Mouse (Mus musculus) myocyte (in vitro differentiated cells): ENCODE measurements at regions not wholly inside any gene's neighbourhood (a gene's known extent, or its start where the extent isn't known, plus 50 kb on each side); places are given as distances from the start of the nearest gene placed in this dataset.

ENCODE experiments used
- H3K27me3 ChIP-seq: one replicate; pipeline ENCODE4 v1.6.1; 2011; ENCODE audit not compliant: control insufficient read depth, insufficient read depth, insufficient read length
- H3K36me3 ChIP-seq: one replicate; pipeline ENCODE4 v1.6.1; 2011; ENCODE audit not compliant: control insufficient read depth, insufficient read depth
- H3K4me2 ChIP-seq: one replicate; pipeline ENCODE4 v1.6.1; 2011; ENCODE audit warnings: low read depth, control low read depth
- H3K4me3 ChIP-seq: one replicate; pipeline ENCODE4 v1.5.1; 2011; ENCODE audit warnings: mild to moderate bottlenecking, control low read depth, moderate library complexity
- H3K79me2 ChIP-seq: one replicate; pipeline ENCODE4 v1.6.1; 2011; ENCODE audit not compliant: control insufficient read depth, insufficient read depth
- H3ac ChIP-seq: one replicate; pipeline ENCODE4 v1.6.1; 2011; ENCODE audit not compliant: control insufficient read depth, insufficient read length
- CEBPB ChIP-seq: IDR thresholded peaks from 2 replicates; pipeline ENCODE4 v1.6.1; 2011; ENCODE audit warnings: mild to moderate bottlenecking, moderate library complexity; ENCODE audit not compliant: poor library complexity, insufficient read depth, severe bottlenecking
- E2F4 ChIP-seq: IDR thresholded peaks from one replicate; pipeline ENCODE4 v1.6.1; 2011; ENCODE audit warnings: mild to moderate bottlenecking, control low read depth, moderate library complexity; ENCODE audit not compliant: insufficient read depth
- MAX ChIP-seq: IDR thresholded peaks from one replicate; pipeline ENCODE4 v1.6.1; 2011; ENCODE audit warnings: low read depth, mild to moderate bottlenecking, control low read depth
- MYOD1 ChIP-seq, 3 experiments: IDR thresholded peaks; one replicate each; pipeline ENCODE4 v1.6.1; 2011; ENCODE audit warnings: control low read depth in 2 of 3, low read depth in 2 of 3, mild to moderate bottlenecking in 2 of 3, moderate library complexity in 1 of 3; ENCODE audit not compliant: insufficient read length in 2 of 3, control insufficient read depth in 1 of 3
- MYOG ChIP-seq, 3 experiments: IDR thresholded peaks; one replicate each; pipeline ENCODE4 v1.6.1; 2011; ENCODE audit warnings: control low read depth in 2 of 3, low read depth in 2 of 3, mild to moderate bottlenecking in 2 of 3; ENCODE audit not compliant: insufficient read length in 2 of 3, control insufficient read depth in 1 of 3, insufficient read depth in 1 of 3
- POLR2A ChIP-seq: IDR thresholded peaks from one replicate; pipeline ENCODE4 v1.6.1; 2011; ENCODE audit warnings: low read depth, mild to moderate bottlenecking, control low read depth, moderate library complexity; ENCODE audit not compliant: insufficient read length
- POLR2AphosphoS2 ChIP-seq: IDR thresholded peaks from one replicate; pipeline ENCODE4 v1.6.1; 2011; ENCODE audit warnings: low read depth, control low read depth; ENCODE audit not compliant: insufficient read length
- REST ChIP-seq: IDR thresholded peaks from one replicate; pipeline ENCODE4 v1.6.1; 2011; ENCODE audit warnings: mild to moderate bottlenecking, control low read depth, moderate library complexity; ENCODE audit not compliant: insufficient read depth, insufficient read length
- SRF ChIP-seq: IDR thresholded peaks from one replicate; pipeline ENCODE4 v1.6.1; 2011; ENCODE audit warnings: low read depth; ENCODE audit not compliant: control insufficient read depth, insufficient read length
- TCF12 ChIP-seq: IDR thresholded peaks from one replicate; pipeline ENCODE4 v1.6.1; 2011; ENCODE audit warnings: mild to moderate bottlenecking, control low read depth; ENCODE audit not compliant: poor library complexity, insufficient read depth, severe bottlenecking
- TCF3 ChIP-seq: IDR thresholded peaks from one replicate; pipeline ENCODE4 v1.6.1; 2011; ENCODE audit warnings: low read depth, control low read depth; ENCODE audit not compliant: insufficient read length
- USF1 ChIP-seq: IDR thresholded peaks from one replicate; pipeline ENCODE4 v1.6.1; 2011; ENCODE audit warnings: low read depth, mild to moderate bottlenecking, control low read depth, moderate library complexity

- TF ChIP-seq POLR2A = no peak
- no peak for TF ChIP-seq MYOG (IDR thresholded peaks at IDR 0.05; ENCODE audit: control insufficient read depth in 1 of 3, insufficient read depth in 1 of 3, insufficient read length in 2 of 3, low read depth in 2 of 3)
- no peak for TF ChIP-seq POLR2AphosphoS2
- no peak for TF ChIP-seq USF1
- no peak for TF ChIP-seq E2F4
- TF ChIP-seq CEBPB = no peak
- no peak for TF ChIP-seq TCF12
- TF ChIP-seq REST = no peak
- no peak for TF ChIP-seq SRF
- no peak for TF ChIP-seq MAX
- TF ChIP-seq MYOD1 (IDR thresholded peaks at IDR 0.05; ENCODE audit: control insufficient read depth in 1 of 3, insufficient read length in 2 of 3, low read depth in 2 of 3) = no peak
- TF ChIP-seq TCF3 = no peak
- no peak overlapping the region for H3K4me2 ChIP-seq
- no peak overlapping the region for H3ac ChIP-seq
- no peaks in the 10 kb centered on the region for H3K36me3 ChIP-seq
- H3K27me3 ChIP-seq = no peaks in the 10 kb centered on the region
- H3K4me3 ChIP-seq = no peak overlapping the region
- H3K79me2 ChIP-seq = no peaks in the 10 kb centered on the region
Measured at GRCm38 (mm10) chr14:76926416-76926815, 110.2 kb upstream of the Ccdc122 start.

- no peaks in the 10 kb centered on the region for H3K27me3 ChIP-seq
- no peak overlapping the region for H3ac ChIP-seq
- no peaks in the 10 kb centered on the region for H3K79me2 ChIP-seq
- TF ChIP-seq POLR2AphosphoS2 = no peak
- no peak for TF ChIP-seq TCF3
- TF ChIP-seq POLR2A = no peak
- TF ChIP-seq MYOD1 (IDR thresholded peaks at IDR 0.05; ENCODE audit: control insufficient read depth in 1 of 3, insufficient read length in 2 of 3, low read depth in 2 of 3) = no peak
- TF ChIP-seq MYOG (IDR thresholded peaks at IDR 0.05; ENCODE audit: control insufficient read depth in 1 of 3, insufficient read depth in 1 of 3, insufficient read length in 2 of 3, low read depth in 2 of 3) = no peak
- no peak for TF ChIP-seq USF1
- TF ChIP-seq REST = no peak
- no peak for TF ChIP-seq MAX
- no peak for TF ChIP-seq E2F4
- no peak for TF ChIP-seq SRF
- no peak for TF ChIP-seq TCF12
- no peak for TF ChIP-seq CEBPB
- H3K4me3 ChIP-seq = no peak overlapping the region
- no peak overlapping the region for H3K4me2 ChIP-seq
- H3K36me3 ChIP-seq = no peaks in the 10 kb centered on the region
Measured at GRCm38 (mm10) chr14:76922399-76922939, 114.1 kb upstream of the Ccdc122 start.

- Histone ChIP-seq H3K27me3 (no peaks in the 10 kb centered on the region), H3ac (no peak overlapping the region), H3K4me2 (no peak overlapping the region), H3K4me3 (no peak overlapping the region), H3K36me3 (no peaks in the 10 kb centered on the region), H3K79me2 (no peaks in the 10 kb centered on the region)
- no peak for TF ChIP-seq POLR2AphosphoS2
- no peak for TF ChIP-seq TCF3
- no peak for TF ChIP-seq MAX
- no peak for TF ChIP-seq REST
- TF ChIP-seq POLR2A = no peak
- TF ChIP-seq SRF = no peak
- no peak for TF ChIP-seq CEBPB
- TF ChIP-seq MYOG (IDR thresholded peaks at IDR 0.05; ENCODE audit: control insufficient read depth in 1 of 3, insufficient read depth in 1 of 3, insufficient read length in 2 of 3, low read depth in 2 of 3) = no peak
- TF ChIP-seq MYOD1 (IDR thresholded peaks at IDR 0.05; ENCODE audit: control insufficient read depth in 1 of 3, insufficient read length in 2 of 3, low read depth in 2 of 3) = no peak
Measured at GRCm38 (mm10) chr14:76918091-76918490, 118.5 kb upstream of the Ccdc122 start.

GRCm38 (mm10) chr14:76917139-76917929 lies 119.2 kb upstream of the Ccdc122 start:
- Histone ChIP-seq H3K79me2 (no peaks in the 10 kb centered on the region), H3K4me3 (no peak overlapping the region), H3ac (no peak overlapping the region), H3K27me3 (no peaks in the 10 kb centered on the region), H3K36me3 (no peaks in the 10 kb centered on the region), H3K4me2 (no peak overlapping the region)
- TF ChIP-seq SRF (no peak), POLR2AphosphoS2 (no peak)

GRCm38 (mm10) chr14:76913850-76914249 lies 122.7 kb upstream of the Ccdc122 start:
- no peaks in the 10 kb centered on the region for H3K36me3 ChIP-seq
- H3K4me3 ChIP-seq = no peak overlapping the region
- no peak overlapping the region for H3ac ChIP-seq
- TF ChIP-seq MYOD1 (IDR thresholded peaks at IDR 0.05; ENCODE audit: control insufficient read depth in 1 of 3, insufficient read length in 2 of 3, low read depth in 2 of 3) (no peak), MAX (no peak), POLR2A (no peak), E2F4 (no peak), MYOG (IDR thresholded peaks at IDR 0.05; ENCODE audit: control insufficient read depth in 1 of 3, insufficient read depth in 1 of 3, insufficient read length in 2 of 3, low read depth in 2 of 3) (no peak), POLR2AphosphoS2 (no peak), USF1 (no peak), TCF12 (no peak), REST (no peak), CEBPB (no peak), TCF3 (no peak), SRF (no peak)
- H3K79me2 ChIP-seq = no peaks in the 10 kb centered on the region
- no peaks in the 10 kb centered on the region for H3K27me3 ChIP-seq
- no peak overlapping the region for H3K4me2 ChIP-seq
